Mouse (Mus musculus) testis, postnatal 10 days (tissue): ENCODE results near the gene Atp6v1fnb.

Experiments used
- DNase-seq: peaks from one replicate; pipeline ENCODE4 v3.0.0; 2021; ENCODE audit warnings: low spot score

Gene Atp6v1fnb

GRCm38 (mm10) chr6:29467583-29468354 is 3.5 kb upstream of the Atp6v1fnb start, which contains the start of gene Atp6v1f:
Gene Atp6v1f (plus strand): TSS chr6:29467718.
- peak; percentile 97 for DNase-seq

- no peak for DNase-seq
These were observed 2.4 kb upstream of the Atp6v1fnb start for GRCm38 (mm10) chr6:29468851-29469250.

GRCm38 (mm10) chr6:29473941-29474691 is 2.9 kb downstream of the Atp6v1fnb start:
- DNase-seq = peak; percentile 87

GRCm38 (mm10) chr6:29474736-29475135 is 3.5 kb downstream of the Atp6v1fnb start:
- DNase-seq = no peak

- DNase-seq = no peak
These were observed 11.5 kb downstream of the Atp6v1fnb start for GRCm38 (mm10) chr6:29482691-29483090.

GRCm38 (mm10) chr6:29484716-29485559 is 13.7 kb downstream of the Atp6v1fnb start:
- peak; percentile 91 for DNase-seq

- DNase-seq = no peak
These were observed 14.7 kb downstream of the Atp6v1fnb start for GRCm38 (mm10) chr6:29485951-29486350.

- DNase-seq = peak; percentile 85
These were observed 22.9 kb downstream of the Atp6v1fnb start for GRCm38 (mm10) chr6:29494101-29494500.

- DNase-seq = no peak
These were observed 25.0 kb downstream of the Atp6v1fnb start for GRCm38 (mm10) chr6:29496270-29496669.

- DNase-seq = no peak
These were observed 26.6 kb downstream of the Atp6v1fnb start for GRCm38 (mm10) chr6:29497791-29498190.

GRCm38 (mm10) chr6:29500177-29500576 is 28.9 kb downstream of the Atp6v1fnb start:
- no peak for DNase-seq

GRCm38 (mm10) chr6:29500810-29501209 is 29.6 kb downstream of the Atp6v1fnb start:
- DNase-seq = no peak

- DNase-seq = no peak
These were observed 30.4 kb downstream of the Atp6v1fnb start for GRCm38 (mm10) chr6:29501599-29501998.

- no peak for DNase-seq
These were observed 34.3 kb downstream of the Atp6v1fnb start for GRCm38 (mm10) chr6:29505493-29505892.

GRCm38 (mm10) chr6:29506834-29507233 is 35.6 kb downstream of the Atp6v1fnb start:
- DNase-seq = no peak

GRCm38 (mm10) chr6:29507447-29508309 is 36.4 kb downstream of the Atp6v1fnb start, which contains the start of gene Kcp:
Gene Kcp (minus strand): TSS chr6:29507952.
- peak; percentile 73 for DNase-seq

- DNase-seq = no peak
These were observed 37.8 kb downstream of the Atp6v1fnb start for GRCm38 (mm10) chr6:29509086-29509485.

- no peak for DNase-seq
These were observed 42.0 kb downstream of the Atp6v1fnb start for GRCm38 (mm10) chr6:29513284-29513683.

- peak; percentile 87 for DNase-seq
These were observed 45.9 kb downstream of the Atp6v1fnb start for GRCm38 (mm10) chr6:29517139-29517538.

- DNase-seq = no peak
These were observed 51.5 kb downstream of the Atp6v1fnb start for GRCm38 (mm10) chr6:29522626-29523300.
